Comparison of ENCODE assay signal across 21 mouse cellular contexts in the genomic region with DNA sequence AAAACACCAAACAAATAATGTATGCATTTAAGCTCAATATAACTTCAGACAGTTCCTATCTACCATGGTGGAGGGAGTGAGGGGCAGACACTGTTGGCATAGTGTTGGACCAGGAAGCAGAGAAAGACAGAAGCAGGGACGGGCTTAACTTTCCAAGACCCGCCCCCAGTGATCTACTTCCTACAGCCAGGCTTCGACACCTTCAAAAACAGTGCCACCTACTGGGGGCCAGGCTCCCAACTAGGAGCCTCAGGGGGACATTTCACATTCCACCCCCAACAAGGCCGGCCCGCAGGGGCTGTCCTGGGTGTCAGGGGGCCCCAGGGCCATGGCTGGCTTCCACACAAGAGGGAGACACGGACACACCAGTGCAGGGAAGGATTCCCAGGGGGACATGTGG. TPM values are rescaled to one million over a fixed set of nuclear protein-coding genes. Genes with fewer than 3 reads are reported as not detected.
DNase-seq lines count a peak whose midpoint lies in the region; ATAC-seq and TF ChIP-seq lines count a peak whose summit lies in the region.
"Had no signal": no experiment of that assay in that cellular context is flagged by ENCODE, and none has a peak within 500 bp of the region (broad histone marks: within the 10 kb centered on the region; RNA-seq: fewer than 3 reads in every experiment).

No protein-coding gene starts in this region.

- DNase-seq in layer of hippocampus, adult 2 months (ENCODE audit: low spot score in 2 of 2): no peak
- no peak for DNase-seq in layer of hippocampus, postnatal 10 days (ENCODE audit: low spot score in 2 of 2)
- DNase-seq in ES-CJ7 (ENCODE audit: low read depth, low spot score) (peak; percentile 30), ZHBTc4 (ENCODE audit: low read depth, low spot score) (peak; percentile 53)
- no peak for DNase-seq in forebrain, postnatal 0 days
- DNase-seq: adrenal gland, postnatal 10 days; B cell, adult 2 months; cerebellum, adult 11 months; cerebellum, adult 8-10 months; embryo, embryonic 11 days; gastrocnemius, postnatal 36 days; heart, adult 11 months; heart, postnatal 36 days had no signal

- WGBS in hindbrain, embryonic 13.5 days: 91% methylated on average over 6 of the region's 6 CpGs
- WGBS in forebrain, postnatal 0 days: 91% methylated on average over 6 of the region's 6 CpGs

- no peaks in the 10 kb centered on the region for H3K36me3 ChIP-seq in E14TG2a.4 (ENCODE audit: insufficient read depth, low read length)
- no peaks in the 10 kb centered on the region for H3K36me3 ChIP-seq in hindbrain, embryonic 13.5 days
- no peaks in the 10 kb centered on the region for H3K36me3 ChIP-seq in forebrain, postnatal 0 days (ENCODE audit: insufficient read depth)
- H3K36me3 ChIP-seq: embryonic facial prominence, embryonic 15.5 days; forebrain, embryonic 10.5 days; heart, embryonic 13.5 days had no signal

- H3K27ac ChIP-seq in layer of hippocampus, adult 2 months: no peak overlapping the region
- no peak overlapping the region for H3K27ac ChIP-seq in hindbrain, embryonic 13.5 days
- no peak overlapping the region for H3K27ac ChIP-seq in forebrain, postnatal 0 days (ENCODE audit: low read depth, low read length)
- H3K27ac ChIP-seq: embryonic facial prominence, embryonic 15.5 days; forebrain, embryonic 10.5 days; heart, embryonic 13.5 days had no signal

- peaks cover 13% of the 10 kb centered on the region; the same call in 1 of the 2 replicates for H3K4me1 ChIP-seq in E14TG2a.4 (replicated peaks; ENCODE audit: low read depth, low read length)
- H3K4me1 ChIP-seq in hindbrain, embryonic 13.5 days (replicated peaks): peaks cover 21% of the 10 kb centered on the region
- no peaks in the 10 kb centered on the region for H3K4me1 ChIP-seq in forebrain, postnatal 0 days (ENCODE audit: insufficient read depth)

- no peak for ATAC-seq in hindbrain, embryonic 13.5 days (ENCODE audit: low FRiP score)
- no peak for ATAC-seq in forebrain, postnatal 0 days
- ATAC-seq: forebrain, embryonic 14.5 days; intestine, embryonic 16.5 days had no signal

- peaks cover 42% of the 10 kb centered on the region for H3K27me3 ChIP-seq in E14TG2a.4 (ENCODE audit: insufficient read depth, low read length)
- peaks cover 20% of the 10 kb centered on the region; the same call in 1 of the 2 replicates for H3K27me3 ChIP-seq in hindbrain, embryonic 13.5 days
- no peaks in the 10 kb centered on the region for H3K27me3 ChIP-seq in forebrain, postnatal 0 days (ENCODE audit: insufficient read depth, low read length)
- H3K27me3 ChIP-seq: embryonic facial prominence, embryonic 15.5 days had no signal

- H3K4me3 ChIP-seq in layer of hippocampus, adult 2 months: no peak overlapping the region
- H3K4me3 ChIP-seq in E14TG2a.4 (replicated peaks; ENCODE audit: low read length): no peak overlapping the region
- H3K4me3 ChIP-seq in hindbrain, embryonic 13.5 days: no peak overlapping the region
- no peak overlapping the region for H3K4me3 ChIP-seq in forebrain, postnatal 0 days (ENCODE audit: low read depth, low read length)
- H3K4me3 ChIP-seq: embryonic facial prominence, embryonic 15.5 days; erythroblast, embryonic 14.5 days; forebrain, embryonic 10.5 days; heart, embryonic 13.5 days had no signal

- H3K4me2 ChIP-seq in hindbrain, embryonic 13.5 days: no peak overlapping the region
- H3K4me2 ChIP-seq in forebrain, postnatal 0 days (ENCODE audit: low read depth): no peak overlapping the region
- H3K4me2 ChIP-seq: embryonic facial prominence, embryonic 15.5 days; heart, embryonic 13.5 days had no signal

- no peak overlapping the region for H3K9ac ChIP-seq in hindbrain, embryonic 13.5 days
- no peak overlapping the region for H3K9ac ChIP-seq in forebrain, postnatal 0 days
- H3K9ac ChIP-seq: embryonic facial prominence, embryonic 15.5 days; heart, embryonic 13.5 days had no signal

- H3K9me3 ChIP-seq in E14TG2a.4 (ENCODE audit: low read length): peaks cover 16% of the 10 kb centered on the region; the same call in 1 of the 2 replicates
- H3K9me3 ChIP-seq in hindbrain, embryonic 13.5 days: no peaks in the 10 kb centered on the region
- H3K9me3 ChIP-seq in forebrain, postnatal 0 days (ENCODE audit: low read length): no peaks in the 10 kb centered on the region
- H3K9me3 ChIP-seq: embryonic facial prominence, embryonic 15.5 days had no signal

- peak; percentile 22; the same call in 1 of the 2 replicates for TF ChIP-seq CTCF in layer of hippocampus, adult 2 months (conservative IDR thresholded peaks at IDR 0.05)
- TF ChIP-seq CTCF in E14TG2a.4 (conservative IDR thresholded peaks at IDR 0.05; ENCODE audit: low read length): peak; percentile 11; the same call in 1 of the 2 replicates
- TF ChIP-seq CTCF in forebrain, postnatal 0 days (IDR thresholded peaks at IDR 0.05; ENCODE audit: low read depth): no peak

RNA-seq across cellular contexts. Expression of a gene that starts 39.2 kb away (rescaled TPM):
- 1 to 10 TPM; 1.4 to 1.6 TPM for total RNA-seq in layer of hippocampus, adult 2 months (2021)
- total RNA-seq in layer of hippocampus, postnatal 10 days (2021): 1 to 10 TPM; 3.5 to 4.3 TPM
- 8.1 TPM in 2 replicates for polyA plus RNA-seq in hindbrain, embryonic 13.5 days (2015; fragmentation: Nextera tagmentation; extraction: Ambion mirVana)
- total RNA-seq in forebrain, postnatal 0 days (2014; rRNA removed): 5.1 and 5.4 TPM in 2 replicates
- polyA plus RNA-seq in forebrain, postnatal 0 days (2015; fragmentation: Nextera tagmentation; extraction: Ambion mirVana): 7.1 and 9.9 TPM in 2 replicates

Comparison
In these comparisons a context has a peak if more than half of its experiments do, and no peak if none do; other contexts are left out.
1. DNase-seq: peak in ES-CJ7 (single experiment) and ZHBTc4 (single experiment); none in layer of hippocampus, adult 2 months (0 of 2), layer of hippocampus, postnatal 10 days (0 of 2) and forebrain, postnatal 0 days (single experiment).